Mouse (Mus musculus) right cerebral cortex, adult 18-20 months (tissue): Measurements from ENCODE around the gene Abcc2.

Source experiments
- DNase-seq: peaks from one replicate; pipeline ENCODE4 v3.0.0; 2022; ENCODE audit warnings: mixed read lengths

Gene Abcc2

DNA sequence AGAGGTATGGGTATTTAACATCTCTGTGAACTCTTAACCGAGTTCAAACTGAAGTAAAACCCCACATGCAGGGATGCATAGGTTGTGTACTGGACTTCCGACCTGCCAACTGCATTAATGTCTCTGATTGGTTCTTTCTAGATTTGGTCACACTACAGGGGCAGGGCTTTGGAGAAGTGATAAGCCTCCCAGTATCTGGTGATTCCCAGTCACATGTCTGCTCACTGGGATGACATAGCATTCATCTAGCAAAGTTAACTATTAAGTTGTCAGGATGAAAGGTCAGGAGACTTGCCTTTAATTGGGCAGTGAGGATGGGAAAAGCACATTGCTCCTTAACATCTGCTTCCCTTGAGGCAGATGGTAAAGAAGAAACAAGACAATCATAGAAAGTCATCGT lies at the start of gene Abcc2:
Gene Abcc2 (plus strand): TSS at position 213 of the 400 bp plus-strand sequence.
- DNase-seq = no peak

DNA sequence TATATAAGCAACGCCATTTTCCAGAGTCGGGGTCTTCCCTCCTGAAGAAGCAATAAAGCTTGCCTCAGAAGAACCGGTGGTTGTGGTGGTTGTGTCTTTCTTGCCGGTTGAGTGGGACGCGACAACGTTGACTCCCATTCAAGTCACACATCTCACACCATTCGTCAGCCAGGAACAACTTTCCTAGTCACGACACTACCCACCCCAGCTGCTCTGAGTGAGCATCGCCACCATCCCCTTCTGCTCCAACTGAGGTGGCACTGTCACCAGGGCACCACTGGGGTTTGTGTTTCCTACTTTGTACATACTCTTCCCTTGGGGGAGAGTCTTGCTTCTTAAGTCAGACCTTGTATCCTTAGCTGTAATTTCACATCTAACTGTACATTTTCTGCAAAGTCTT lies 43.6 kb upstream of the Abcc2 start:
- no peak for DNase-seq

DNA sequence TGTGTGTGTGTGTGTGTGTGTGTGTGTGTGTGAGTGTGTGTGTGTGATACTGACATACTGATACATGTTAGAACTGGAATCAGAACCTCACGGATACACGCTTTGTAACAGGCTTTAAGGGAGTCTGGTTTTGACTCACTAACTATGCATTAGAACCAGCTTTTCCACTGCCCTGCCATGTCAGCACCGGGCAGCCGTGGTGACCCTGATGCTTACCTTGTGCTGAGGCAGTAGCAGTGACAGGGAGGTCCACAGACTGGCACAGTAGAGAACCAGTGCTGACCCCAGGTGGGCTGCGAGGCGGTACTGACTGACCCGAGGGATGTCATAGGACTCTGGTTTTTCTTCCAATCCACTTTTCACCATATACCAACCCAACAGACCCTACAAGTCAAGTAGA lies 38.6 kb upstream of the Abcc2 start:
- no peak for DNase-seq

DNA sequence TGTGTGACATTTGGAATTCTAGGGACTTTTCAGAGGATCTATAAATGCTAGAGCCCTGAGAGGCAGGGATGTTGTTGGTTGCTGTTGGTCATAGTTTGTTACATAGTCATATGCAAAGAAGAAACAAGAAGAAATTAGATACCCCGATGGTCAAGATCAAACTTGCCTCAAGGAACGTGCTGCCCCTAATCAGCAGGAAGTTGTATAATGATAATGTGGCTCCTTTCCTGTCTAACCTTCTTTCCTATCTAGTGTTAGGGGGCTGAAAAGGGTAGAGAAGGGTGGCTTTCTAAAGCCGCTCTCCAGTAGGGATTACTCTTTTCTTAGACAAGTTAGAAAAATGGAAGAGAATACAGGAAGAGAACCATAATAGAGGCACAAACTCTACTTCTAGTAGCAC lies 36.3 kb upstream of the Abcc2 start:
- no peak for DNase-seq

DNA sequence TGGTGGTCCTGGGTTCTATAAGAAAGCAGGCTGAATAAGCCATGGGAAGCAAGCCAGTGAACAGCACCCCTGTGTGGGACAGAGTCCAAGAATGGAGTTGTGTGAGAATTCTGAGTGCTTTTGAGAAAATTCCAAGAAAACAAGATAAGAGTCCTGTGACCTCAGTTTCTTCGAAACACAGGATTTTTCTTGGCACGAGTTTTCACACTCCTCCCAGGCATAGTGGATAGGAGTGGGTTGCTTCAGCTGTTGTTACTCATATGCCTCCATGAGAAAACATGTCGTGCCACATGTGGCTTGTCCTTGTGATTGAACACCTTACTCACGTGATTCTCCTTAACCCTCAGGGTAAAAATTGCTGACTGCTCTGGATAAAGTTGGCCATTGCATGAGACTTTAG lies 34.1 kb upstream of the Abcc2 start:
- no peak for DNase-seq

DNA sequence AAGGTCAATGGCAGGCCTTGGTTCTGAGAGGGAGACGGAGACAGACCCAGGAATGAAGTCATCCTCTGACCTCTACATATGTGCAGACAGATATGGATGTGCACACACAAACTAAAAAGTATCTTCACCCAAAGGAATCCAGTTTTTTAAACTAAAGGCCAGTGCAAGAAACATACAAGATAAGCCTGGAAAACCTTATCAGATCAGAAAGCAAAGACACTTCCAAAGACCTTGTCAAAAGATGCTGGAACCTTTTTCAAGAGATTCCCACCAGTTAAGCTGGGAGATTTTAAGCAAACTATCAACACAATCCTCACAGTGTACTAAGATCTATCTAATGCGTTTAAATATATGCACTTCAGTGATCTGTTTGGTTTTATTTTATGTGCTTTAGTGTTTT lies 32.0 kb upstream of the Abcc2 start:
- no peak for DNase-seq

DNA sequence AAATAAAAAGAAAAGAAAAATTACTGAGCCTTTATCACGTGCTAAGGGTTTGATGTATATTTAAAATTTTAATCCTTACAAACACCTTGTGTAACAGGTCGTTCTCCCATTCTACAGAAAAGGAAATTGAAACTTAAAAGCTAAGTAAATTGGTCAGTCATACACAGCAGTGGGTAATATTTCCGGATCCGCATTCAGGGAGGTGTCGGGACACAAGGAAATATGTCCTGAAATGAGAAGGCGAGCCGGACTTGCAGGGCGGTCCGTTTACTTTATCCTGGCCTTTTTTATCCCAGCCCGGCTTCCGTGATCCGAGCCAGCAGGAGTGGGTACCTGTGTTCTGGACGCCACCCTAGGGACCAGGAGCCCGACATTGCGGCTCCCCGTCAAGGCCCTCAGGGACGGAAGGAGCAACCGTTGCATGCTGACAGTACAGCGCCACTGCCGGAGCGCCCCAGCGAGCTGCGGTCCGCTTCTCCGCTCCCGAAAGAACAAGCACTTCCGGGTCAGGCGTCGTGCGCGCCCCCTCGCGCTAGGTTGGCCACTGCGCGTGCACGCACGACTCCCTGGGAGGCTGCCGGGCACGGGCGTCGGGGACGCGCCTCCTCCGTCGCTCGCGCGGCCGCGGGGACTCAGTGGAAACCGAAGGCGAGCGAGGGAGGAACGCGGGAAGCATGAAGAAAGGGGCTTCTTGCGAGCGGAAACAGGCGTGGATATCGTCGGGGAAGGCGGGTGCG lies 29.3 kb upstream of the Abcc2 start, which contains the start of the genes Cutc and Cox15:
Gene Cutc (plus strand): TSS at position 508 of the 737 bp plus-strand sequence.
Gene Cox15 (minus strand): TSS at position 512 of the 737 bp plus-strand sequence.
- peak; percentile 97 for DNase-seq

DNA sequence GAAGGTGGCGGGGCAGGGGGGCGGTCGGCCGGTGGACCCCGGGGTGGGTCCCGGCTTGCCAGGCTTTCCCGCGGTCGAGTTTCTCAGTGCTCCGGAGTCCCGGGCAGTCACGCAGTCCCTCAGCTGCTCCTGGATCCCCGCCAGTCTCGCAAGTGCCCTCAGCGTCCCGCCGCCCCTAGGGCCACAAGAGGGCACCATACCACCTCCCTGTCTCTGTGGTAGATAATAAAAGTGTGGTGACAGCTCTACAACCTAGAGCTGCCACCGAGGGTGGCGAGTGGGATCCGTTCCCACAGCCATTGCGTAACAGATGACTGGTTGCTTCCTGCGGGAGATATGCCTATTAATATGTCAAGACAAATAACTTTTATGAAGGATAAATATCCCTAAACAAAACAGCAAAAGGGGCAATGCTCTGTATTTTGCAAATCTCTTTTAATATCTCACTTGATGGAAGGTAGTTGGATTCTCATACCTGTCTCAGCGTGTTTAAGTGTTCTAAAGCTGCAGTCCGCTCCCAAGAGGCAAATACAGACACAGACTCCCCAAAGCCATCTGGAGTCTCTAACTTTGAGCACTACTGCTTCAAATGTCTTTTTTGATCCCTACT lies 28.7 kb upstream of the Abcc2 start:
- peak; percentile 85 for DNase-seq

DNA sequence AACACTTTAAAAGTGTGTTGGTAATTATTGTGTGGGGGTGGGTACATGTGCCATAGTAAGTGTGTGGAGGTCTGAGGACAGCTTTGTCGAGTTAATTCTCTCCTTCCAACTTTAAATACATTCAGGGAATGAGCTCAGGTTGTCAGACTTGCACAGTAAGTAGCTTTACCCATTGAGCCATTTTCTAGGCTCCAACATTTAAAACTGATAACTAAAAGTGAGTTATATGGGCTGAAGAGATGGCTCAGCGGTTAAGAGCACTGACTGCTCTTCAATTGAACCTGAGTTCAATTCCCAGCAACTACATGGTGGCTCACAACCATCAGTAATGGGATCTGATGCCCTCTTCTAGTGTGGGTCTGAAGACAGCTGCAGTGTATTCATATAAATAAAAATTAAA lies 27.8 kb upstream of the Abcc2 start:
- no peak for DNase-seq

DNA sequence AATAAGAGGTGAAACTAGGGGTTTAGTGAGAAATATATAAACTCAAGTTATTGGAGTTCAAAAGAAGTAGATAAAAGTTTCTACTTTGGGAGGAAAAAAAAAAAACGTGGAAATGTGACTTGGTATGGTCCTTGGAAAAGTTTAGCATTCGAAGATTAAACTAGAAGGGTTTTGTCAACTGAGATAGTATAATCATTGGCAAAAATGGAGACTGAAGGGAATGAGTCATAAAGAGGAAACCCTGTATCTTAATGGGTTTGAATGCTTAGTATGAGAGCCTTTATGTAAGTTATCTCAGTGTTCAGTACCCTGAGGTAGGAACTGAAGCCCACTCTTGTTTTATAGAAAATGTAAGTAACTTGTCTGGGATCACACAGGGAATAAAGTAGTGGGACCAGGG lies 27.1 kb upstream of the Abcc2 start:
- DNase-seq = no peak

DNA sequence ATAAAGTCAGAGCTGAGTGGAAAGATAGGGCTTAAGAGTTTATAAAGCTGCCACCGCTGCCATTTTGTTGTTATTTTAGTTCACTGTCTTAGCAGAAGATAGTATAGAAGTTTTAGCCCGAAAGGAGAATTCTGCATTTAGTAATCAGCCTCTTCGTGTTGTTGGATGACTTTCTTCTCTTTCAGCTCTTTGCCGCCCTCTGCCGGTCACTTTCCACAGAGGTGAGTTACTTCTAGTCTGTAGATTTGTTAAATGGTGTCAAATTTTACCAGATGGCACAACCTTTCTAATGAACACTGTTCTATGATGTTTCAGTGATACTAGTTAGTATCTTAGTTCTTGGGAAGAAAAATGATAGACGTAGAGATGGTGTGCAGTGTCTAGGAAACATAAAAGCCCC lies 21.5 kb upstream of the Abcc2 start:
- peak; percentile 49 for DNase-seq

DNA sequence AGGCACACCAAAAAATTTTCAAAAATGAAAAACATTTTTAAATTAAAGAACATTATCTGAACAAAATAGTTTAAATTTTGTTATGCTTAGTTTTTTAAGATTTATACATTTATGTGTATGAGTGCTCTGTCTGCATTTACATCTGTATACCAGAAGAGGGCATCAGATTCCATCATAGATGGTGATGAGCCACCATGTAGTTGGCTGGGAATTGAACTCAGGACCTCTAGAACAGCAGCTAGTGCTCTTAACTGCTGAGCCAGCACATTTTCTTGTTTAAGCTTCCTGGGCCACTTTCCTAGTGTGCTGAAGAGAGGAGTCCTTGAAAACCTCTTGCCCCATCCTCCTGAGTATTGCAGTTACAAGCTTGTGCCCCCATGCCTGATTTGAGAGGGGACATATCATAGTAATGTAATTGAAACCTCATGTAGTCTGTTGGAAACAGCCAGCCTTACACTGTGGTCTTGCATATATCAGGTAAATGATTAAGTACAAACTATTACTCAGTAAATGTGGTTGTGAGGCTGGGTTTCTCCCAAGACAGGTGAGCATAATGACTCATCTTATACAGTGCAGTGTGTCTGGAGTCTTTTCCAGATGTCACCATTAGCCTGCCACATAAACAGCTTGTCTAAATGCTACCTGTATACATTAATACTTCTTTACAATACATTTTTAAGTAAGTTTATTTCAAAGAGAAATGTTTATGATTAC lies 20.3 kb upstream of the Abcc2 start:
- DNase-seq = no peak

DNA sequence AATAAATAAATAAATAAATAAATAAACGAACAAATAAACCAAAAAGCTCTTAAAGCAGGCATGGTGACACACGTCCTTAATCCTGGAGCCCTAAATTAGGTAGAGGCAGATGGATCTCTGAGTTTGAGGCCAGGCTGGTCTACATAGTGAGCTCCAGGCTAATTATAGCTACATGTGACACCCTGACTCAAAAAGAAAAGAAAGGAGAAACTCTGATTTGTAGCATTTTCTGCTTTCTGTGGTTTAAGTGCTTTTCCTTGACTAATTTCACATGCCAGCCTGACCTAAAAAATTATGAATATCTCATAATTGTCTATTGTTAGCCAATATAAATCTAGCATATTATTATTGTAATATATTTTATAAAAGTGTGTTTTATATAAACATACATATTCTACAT lies 19.6 kb upstream of the Abcc2 start:
- no peak for DNase-seq

DNA sequence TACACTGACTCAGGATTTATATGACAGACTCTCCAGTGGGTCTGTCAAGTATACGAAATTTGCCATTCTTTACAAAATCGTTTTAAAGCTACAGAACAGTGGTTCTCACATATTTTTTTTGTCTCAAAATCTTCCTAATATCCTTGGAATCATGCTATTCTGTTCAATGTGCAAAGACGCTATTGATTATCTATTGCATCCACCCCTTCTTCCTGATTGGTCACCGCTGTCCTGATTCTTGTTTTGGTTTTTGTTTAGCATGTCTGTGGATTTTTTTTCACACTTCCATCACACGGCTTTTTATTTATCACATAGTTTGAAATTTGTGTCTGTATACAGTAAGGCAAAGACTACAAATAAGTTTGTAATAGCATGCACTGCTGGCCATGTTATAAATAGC lies 15.5 kb upstream of the Abcc2 start:
- no peak for DNase-seq

DNA sequence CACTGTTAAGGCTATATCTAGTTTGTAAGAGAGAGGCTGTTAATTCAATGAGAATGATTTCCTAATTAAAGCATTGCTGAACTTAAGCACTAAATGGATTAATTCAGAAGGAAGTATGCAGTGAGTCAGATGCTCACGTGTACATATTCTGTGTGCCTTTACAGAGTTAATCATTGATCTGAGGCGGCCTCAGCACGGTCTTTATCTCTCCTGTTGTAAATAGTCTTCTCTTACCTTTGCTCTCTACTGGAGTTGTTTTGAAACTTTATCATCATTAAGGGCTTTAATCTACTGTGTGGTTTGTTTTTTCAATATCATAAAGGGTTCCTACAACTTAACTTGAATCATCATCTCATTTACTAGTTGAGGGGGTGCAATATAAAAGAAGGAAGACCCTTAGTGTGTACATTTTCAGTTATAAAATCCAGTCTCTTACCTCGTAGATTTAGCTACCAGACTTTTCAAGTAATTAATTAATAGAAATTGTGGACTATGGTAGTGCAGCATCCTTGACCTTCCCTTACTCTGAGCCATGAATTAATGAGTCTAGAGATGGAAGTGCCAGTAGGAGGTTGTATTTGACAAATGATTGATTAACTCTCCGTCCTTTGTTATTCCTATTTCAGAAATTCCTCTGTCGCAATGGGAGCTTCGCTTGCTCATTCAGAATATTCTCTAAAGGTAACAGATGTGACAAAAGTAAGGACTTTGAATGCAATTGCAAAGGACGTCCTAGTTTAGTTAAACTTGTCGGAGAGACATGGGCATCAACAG lies 14.3 kb upstream of the Abcc2 start:
- DNase-seq = no peak

DNA sequence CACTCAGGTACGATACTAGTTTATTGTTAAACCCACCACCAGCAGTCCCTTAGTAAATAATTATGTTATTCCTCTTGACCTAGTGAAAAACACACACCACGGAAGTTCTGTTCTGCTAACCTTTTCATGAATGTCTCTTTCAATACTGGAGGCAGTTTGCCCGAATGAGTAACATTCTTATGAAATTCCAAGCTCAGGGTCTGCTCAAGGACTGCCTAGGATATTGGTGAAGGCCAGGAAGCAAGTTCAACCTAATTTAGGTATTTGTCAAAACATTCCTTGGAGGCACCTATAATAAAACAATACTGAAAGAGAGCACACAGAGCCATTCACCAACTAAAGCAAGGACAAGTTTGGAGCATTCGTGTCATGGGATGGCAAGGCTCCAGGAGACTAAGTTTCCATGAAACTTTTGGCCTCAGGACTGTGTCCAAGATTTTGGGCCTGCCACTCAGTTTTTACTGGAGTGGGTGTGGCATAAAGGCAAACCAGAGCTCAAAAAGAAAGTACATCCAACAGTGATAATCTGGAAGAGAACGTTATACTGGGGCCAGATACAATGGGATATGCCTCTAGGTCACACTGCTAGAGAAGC lies 12.5 kb upstream of the Abcc2 start:
- DNase-seq = no peak

DNA sequence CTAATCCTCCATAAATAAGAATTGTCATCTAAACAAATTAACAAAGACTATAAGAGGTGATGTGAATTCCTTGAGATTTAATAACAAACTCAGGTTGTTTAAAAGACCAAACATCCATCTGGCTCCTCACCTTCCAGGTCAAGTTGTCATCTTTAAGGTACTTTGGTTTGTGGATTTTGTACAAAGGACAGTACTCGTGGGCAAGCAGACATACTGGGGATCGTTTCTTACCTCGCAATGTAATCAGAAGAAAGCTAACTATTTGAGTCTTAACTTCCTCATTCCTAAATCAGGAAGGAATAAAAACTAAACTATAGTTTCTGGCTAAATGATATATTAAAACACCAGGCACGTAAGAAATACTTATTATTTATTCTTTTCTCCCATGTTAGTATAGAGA lies 11.4 kb upstream of the Abcc2 start:
- DNase-seq = no peak

DNA sequence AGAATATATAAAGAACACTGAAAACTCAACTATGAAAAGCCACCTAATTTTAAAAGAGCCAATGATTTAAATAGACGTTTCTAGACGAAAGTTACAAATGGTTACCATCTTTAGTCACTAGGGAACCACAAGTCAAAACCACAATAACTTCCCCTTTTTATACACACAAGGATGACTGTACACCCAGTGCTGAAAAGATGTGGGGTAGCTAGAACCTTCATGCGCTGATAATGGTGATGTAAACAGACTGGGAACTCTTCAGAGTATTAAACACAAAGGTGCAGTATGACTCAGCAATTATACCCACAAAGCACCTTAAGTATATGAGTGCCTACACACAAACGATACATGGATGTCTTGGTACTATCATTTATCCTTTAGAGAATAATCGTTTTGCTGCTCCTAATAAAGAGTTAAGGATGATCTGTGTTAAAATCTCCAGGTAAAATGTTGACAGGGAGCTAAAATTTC lies 10.5 kb upstream of the Abcc2 start:
- DNase-seq = no peak

DNA sequence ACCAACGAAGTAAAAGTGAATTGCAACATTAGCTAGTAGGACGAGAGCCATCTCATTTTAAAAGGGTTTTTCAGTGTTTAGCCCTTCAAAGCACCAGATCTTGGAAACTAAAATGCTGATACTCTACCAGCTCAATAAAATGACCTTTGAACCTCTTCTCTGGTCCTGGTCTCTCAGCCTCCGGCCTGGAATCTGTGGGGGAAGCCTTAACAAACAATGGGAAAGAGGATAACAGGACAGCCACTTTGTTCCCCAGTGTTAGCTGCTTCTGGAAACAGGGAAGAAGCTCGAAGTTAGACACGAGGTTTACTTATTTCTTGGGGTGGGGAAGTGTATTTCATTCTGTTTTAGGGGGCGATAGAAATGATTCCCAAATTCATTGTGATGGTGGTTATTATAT lies 9.7 kb upstream of the Abcc2 start:
- DNase-seq = no peak

DNA sequence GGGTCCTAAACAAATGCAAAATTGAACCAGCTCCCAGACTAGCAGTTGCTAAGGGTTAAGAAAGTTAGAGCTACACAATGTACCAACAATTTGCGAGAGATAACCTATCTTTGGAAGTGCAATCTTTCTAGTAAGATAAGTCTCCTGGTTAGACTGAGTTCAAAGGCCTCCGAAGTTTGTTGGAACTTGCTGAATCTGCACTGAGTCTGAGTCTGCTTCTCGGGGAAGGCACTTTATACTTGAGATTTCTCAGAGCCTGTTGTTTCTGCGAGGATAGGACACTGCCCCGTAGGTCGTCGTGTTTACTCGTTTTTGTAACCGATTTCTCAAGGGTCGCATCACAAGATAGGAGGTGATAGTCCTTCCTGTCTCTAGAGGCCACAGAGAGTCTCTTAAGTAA lies 6.6 kb upstream of the Abcc2 start:
- DNase-seq = no peak

DNA sequence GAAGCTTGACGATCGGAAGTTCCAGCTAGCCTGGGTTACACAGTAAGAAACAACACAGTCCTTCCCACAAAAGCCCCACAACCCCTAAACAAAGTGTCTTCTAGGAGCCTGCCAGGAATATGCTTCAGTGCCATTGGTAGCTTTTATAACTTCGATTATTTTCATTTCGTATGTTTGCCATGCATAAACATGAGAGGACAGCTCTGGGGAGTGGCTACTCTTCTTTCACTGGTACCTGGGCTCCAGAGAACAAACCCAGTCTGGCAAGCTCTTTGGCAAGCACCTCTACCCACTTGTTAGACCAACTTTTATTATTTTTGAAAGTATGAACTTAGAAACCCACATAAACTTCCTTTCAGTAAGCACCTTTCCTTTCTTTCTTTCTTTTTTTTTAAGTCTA lies 5.4 kb upstream of the Abcc2 start:
- DNase-seq = no peak

DNA sequence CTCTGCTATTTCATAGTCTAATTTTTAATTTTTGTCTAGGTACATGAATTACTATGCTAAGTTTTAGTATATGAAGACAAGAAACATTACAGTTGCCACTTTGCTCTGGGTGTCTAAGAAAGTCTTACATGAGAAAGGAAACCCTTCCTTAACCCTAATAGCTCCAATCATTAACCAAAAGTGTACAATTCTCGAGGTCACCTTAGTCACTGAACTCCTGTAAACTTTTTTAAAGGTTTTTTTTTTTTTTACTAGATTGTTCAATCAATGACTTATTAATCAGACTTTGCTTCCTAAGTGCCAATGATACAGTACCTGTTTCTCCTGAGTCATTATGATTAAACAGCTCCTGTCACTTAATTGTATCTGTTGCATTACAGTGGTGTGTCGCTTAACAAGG lies 4.7 kb upstream of the Abcc2 start:
- DNase-seq = no peak

DNA sequence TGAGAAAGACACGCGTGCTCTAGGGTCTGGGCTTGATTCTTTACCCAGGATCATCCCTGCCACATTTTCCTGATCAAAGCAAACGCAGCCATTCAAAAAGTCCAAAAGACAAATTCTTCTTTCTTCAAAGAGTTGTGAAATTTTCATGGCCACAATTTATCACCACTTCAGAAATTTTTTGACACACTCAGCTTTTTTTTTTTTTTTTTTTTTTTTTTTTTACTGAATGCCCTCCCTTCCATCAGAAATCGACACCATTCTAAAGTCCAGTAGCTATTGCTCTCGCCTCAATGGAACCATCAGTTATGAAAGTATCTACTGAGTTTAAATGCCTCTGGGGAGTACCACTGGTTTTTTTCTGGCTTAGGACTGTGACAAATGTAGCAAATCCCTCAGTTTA lies 1.6 kb upstream of the Abcc2 start:
- no peak for DNase-seq
